Mouse (Mus musculus): ENCODE data around the gene Auts2.

DNA sequence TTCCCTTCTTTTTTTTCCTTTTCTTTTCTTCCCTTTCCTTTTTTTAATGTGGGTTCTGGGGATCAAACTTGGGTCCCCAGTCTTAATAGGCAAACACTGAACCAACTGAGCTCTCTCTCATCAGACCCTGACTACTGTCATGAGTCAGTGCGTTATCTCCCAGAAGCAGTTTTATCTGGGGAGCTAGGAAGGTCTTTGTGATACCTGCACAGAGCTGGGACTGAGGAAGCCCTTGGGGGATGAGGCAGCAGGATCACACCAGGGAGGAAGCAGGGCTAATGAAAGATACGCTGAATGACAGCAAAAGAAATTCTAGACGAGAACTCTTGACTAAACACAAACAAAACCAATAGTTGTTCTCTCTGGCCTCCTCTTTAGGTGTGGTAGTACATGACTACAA lies 727.6 kb downstream of the Auts2 start:
- no peak for TF ChIP-seq KAT2A (IDR thresholded peaks at IDR 0.05; ENCODE audit: insufficient replicate concordance, low read length)
- no peak for TF ChIP-seq EP300 (IDR thresholded peaks at IDR 0.05; ENCODE audit: low read length)
- no peak for TF ChIP-seq CTCF (conservative IDR thresholded peaks at IDR 0.05 in 1 of 2, IDR thresholded peaks at IDR 0.05 in 1 of 2; ENCODE audit: low read depth in 2 of 2, low read length in 2 of 2)
- TF ChIP-seq RAD21 (IDR thresholded peaks at IDR 0.05; ENCODE audit: low read depth, low read length), result no peak
- no peak for TF ChIP-seq ZC3H11A (IDR thresholded peaks at IDR 0.05; ENCODE audit: low read depth, low read length)
- TF ChIP-seq MAFK (IDR thresholded peaks at IDR 0.05; ENCODE audit: insufficient replicate concordance, low read length), result no peak
- TF ChIP-seq JUND (conservative IDR thresholded peaks at IDR 0.05; ENCODE audit: low read depth, low read length), result no peak
- TF ChIP-seq POLR2A (IDR thresholded peaks at IDR 0.05; ENCODE audit: low read depth, low read length), result no peak
- no peak for TF ChIP-seq POLR2AphosphoS2 (IDR thresholded peaks at IDR 0.05; ENCODE audit: low read depth, low read length)
- no peak for TF ChIP-seq NRF1 (IDR thresholded peaks at IDR 0.05; ENCODE audit: low read depth, low read length)
- no peak for TF ChIP-seq ZMIZ1 (IDR thresholded peaks at IDR 0.05; ENCODE audit: low read depth, low read length)

All from CH12.LX (cell line).